Mouse (Mus musculus): ENCODE measurements around the gene D430042O09Rik.

GRCm38 (mm10) chr7:125883232-125883631 is 175.5 kb downstream of the D430042O09Rik start:
- no peak for TF ChIP-seq CTCF (IDR thresholded peaks at IDR 0.05; ENCODE audit: extremely low read depth, insufficient read length, insufficient replicate concordance, low read depth, low read length)
- no peak for TF ChIP-seq POLR2A (IDR thresholded peaks at IDR 0.05; ENCODE audit: low read depth, low read length)
